Mouse (Mus musculus): ENCODE measurements around the gene Bbs9.
A peak's percentile ranks its signal among the peaks of the same experiment; 100 is the strongest.
"Not testable (repeated sequence)": the region's sequence is repeated elsewhere in the genome, so short reads cannot be mapped to it uniquely, and the experiment has no call there.

The Bbs9 gene

GRCm38 (mm10) chr9:22695392-22695791, 219.9 kb downstream of the Bbs9 start:
- DNase-seq (ENCODE audit: low spot score in 2 of 2): no peak

- no peak for DNase-seq (ENCODE audit: low spot score in 2 of 2)
These were observed 221.4 kb downstream of the Bbs9 start for GRCm38 (mm10) chr9:22696809-22697374.

- no peak for DNase-seq (ENCODE audit: low spot score in 2 of 2)
These were observed 222.3 kb downstream of the Bbs9 start for GRCm38 (mm10) chr9:22697811-22698210.

- DNase-seq (ENCODE audit: low spot score in 2 of 2): no peak
These were observed 223.0 kb downstream of the Bbs9 start for GRCm38 (mm10) chr9:22698501-22698900.

- DNase-seq (ENCODE audit: low spot score in 2 of 2): no peak
These were observed 226.6 kb downstream of the Bbs9 start for GRCm38 (mm10) chr9:22702065-22702611.

- no peak for DNase-seq (ENCODE audit: low spot score in 2 of 2)
These were observed 227.4 kb downstream of the Bbs9 start for GRCm38 (mm10) chr9:22702812-22703367.

GRCm38 (mm10) chr9:22703541-22703940, 228.0 kb downstream of the Bbs9 start:
- DNase-seq (ENCODE audit: low spot score in 2 of 2): no peak

GRCm38 (mm10) chr9:22707166-22707913, 231.8 kb downstream of the Bbs9 start:
- DNase-seq (ENCODE audit: low spot score in 2 of 2): no peak

- DNase-seq (ENCODE audit: low spot score in 2 of 2): peak; percentile 29 to 30
These were observed 233.6 kb downstream of the Bbs9 start for GRCm38 (mm10) chr9:22708970-22709726.

GRCm38 (mm10) chr9:22710032-22710431, 234.5 kb downstream of the Bbs9 start:
- DNase-seq (ENCODE audit: low spot score in 2 of 2): no peak

- no peak for DNase-seq (ENCODE audit: low spot score in 2 of 2)
These were observed 235.8 kb downstream of the Bbs9 start for GRCm38 (mm10) chr9:22711339-22711738.

- no peak for DNase-seq (ENCODE audit: low spot score in 2 of 2)
These were observed 237.2 kb downstream of the Bbs9 start for GRCm38 (mm10) chr9:22712743-22713142.

GRCm38 (mm10) chr9:22713286-22713685, 237.8 kb downstream of the Bbs9 start:
- DNase-seq (ENCODE audit: low spot score in 2 of 2): not testable (repeated sequence)

GRCm38 (mm10) chr9:22717583-22717982, 242.1 kb downstream of the Bbs9 start:
- DNase-seq (ENCODE audit: low spot score in 2 of 2): no peak

GRCm38 (mm10) chr9:22718174-22718823, 242.8 kb downstream of the Bbs9 start:
- DNase-seq (ENCODE audit: low spot score in 2 of 2): no peak

- no peak for DNase-seq (ENCODE audit: low spot score in 2 of 2)
These were observed 257.1 kb downstream of the Bbs9 start for GRCm38 (mm10) chr9:22732646-22733045.

- no peak for DNase-seq (ENCODE audit: low spot score in 2 of 2)
These were observed 259.4 kb downstream of the Bbs9 start for GRCm38 (mm10) chr9:22734954-22735353.

GRCm38 (mm10) chr9:22735385-22735784, 259.9 kb downstream of the Bbs9 start:
- peak in 1 of 2 experiments; percentile 2 for DNase-seq (ENCODE audit: low spot score in 2 of 2)

GRCm38 (mm10) chr9:22737893-22738292, 262.4 kb downstream of the Bbs9 start:
- DNase-seq (ENCODE audit: low spot score in 2 of 2): no peak

GRCm38 (mm10) chr9:22738861-22739260, 263.3 kb downstream of the Bbs9 start:
- DNase-seq (ENCODE audit: low spot score in 2 of 2): no peak

- no peak for DNase-seq (ENCODE audit: low spot score in 2 of 2)
These were observed 266.5 kb downstream of the Bbs9 start for GRCm38 (mm10) chr9:22741967-22742366.

- DNase-seq (ENCODE audit: low spot score in 2 of 2): no peak
These were observed 273.1 kb downstream of the Bbs9 start for GRCm38 (mm10) chr9:22748617-22749016.
